Mouse (Mus musculus) E14TG2a.4 (cell line): ENCODE measurements around the gene Grb7.

Experiments
- CTCF ChIP-seq: conservative IDR thresholded peaks from 2 replicates; pipeline ENCODE4 v1.5.1; 2014; ENCODE audit warnings: low read length
- NANOG ChIP-seq: IDR thresholded peaks from 2 replicates; pipeline ENCODE4 v1.6.1; 2014; ENCODE audit warnings: borderline replicate concordance, low read length, mixed read lengths
- POU5F1 ChIP-seq: IDR thresholded peaks from 2 replicates; pipeline ENCODE4 v1.6.1; 2014; ENCODE audit warnings: low read length, borderline replicate concordance

GRCm38 (mm10) chr11:98418939-98419547 lies 27.2 kb upstream of the Grb7 start:
- no peak for TF ChIP-seq CTCF
- TF ChIP-seq POU5F1 = no peak
- TF ChIP-seq NANOG = no peak
